Mouse (Mus musculus) adrenal gland, adult 18-20 months (tissue): ENCODE measurements at regions not wholly inside any gene's neighbourhood (a gene's known extent, or its start where the extent isn't known, plus 50 kb on each side); places are given as distances from the start of the nearest gene placed in this dataset.

Source experiments
- DNase-seq, 2 experiments: peaks; one replicate each; pipeline ENCODE4 v3.0.0; 2021 to 2022; ENCODE audit warnings: low spot score in 2 of 2

- no peak for DNase-seq
These were observed 173.7 kb upstream of the Lmo4 start for GRCm38 (mm10) chr3:144378524-144379225.

DNA sequence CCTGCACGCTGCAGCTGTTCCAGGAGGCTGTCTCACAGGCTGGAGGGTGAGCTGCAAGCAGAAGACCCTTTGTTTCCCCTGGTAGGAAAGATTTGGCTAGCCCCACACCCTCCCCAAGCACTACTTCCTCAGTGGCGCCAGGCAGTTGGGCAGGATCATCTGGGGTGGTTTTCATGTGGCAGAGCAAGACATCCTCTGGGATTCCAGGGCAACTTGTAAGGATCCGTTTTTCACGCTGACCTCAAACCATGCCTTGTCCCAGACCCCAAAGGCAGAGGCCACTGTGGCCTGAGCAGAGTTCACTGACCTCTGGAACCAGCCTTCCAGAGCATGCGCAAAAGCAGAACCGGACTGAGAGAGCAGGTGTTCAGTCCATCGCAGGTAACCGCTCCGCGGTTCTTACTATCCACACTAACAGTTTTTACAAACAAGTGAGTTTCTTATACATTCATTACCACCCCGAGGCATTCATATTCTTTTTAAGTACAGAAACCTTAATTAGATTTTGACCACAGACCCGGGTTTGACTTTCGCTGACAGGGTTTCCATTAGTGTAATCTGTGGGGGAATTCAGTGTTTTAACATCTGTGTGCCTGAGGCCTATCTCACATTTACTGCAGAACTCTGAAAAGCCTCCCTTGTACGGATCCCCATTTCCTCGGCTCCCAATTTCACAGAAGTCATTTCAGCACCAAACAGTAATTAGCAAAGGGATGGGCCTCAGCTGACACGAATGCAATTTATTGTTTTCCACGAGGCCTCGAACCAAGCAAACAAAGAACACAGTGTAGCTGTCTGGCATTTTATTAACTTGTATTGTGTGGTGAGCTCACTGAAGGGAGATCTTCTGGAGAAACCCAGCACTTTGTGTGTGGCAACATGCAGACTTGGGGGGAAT lies 172.9 kb upstream of the Lmo4 start:
- no peak for DNase-seq

- no peak for DNase-seq
These were observed 171.7 kb upstream of the Lmo4 start for GRCm38 (mm10) chr3:144376463-144377402.

DNA sequence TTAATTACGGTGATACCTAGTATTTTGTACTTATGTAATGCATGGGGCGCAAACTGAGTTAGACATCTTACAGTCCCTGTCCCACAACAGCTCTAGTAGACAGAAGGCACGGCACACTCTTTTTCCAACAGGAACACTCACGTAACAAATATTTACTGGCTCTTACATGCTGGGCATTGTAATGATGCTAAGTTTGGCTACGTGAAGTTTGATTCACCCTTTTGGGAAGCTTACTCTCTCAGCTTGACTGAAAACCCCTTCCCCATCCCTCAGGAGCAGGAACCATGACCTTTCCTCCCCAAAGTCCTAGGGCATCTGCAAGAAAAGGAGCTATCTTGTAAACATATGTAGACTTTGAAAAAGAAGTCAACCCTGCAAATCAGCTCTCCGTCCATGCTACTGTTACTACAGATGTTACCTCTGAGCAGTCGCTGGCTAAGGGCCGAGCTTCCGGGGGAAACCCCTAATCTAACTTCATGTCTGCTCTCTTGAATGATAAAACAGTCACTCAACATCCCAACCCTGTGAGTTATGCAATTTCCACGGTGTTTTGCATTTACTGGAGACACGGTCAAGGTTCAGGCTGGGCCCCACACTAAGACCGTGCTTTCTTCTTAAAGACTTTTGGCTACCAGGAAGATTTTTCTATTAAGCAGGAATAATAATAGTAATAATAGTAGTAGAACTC lies 170.8 kb upstream of the Lmo4 start:
- DNase-seq = no peak

GRCm38 (mm10) chr3:144368300-144368699 lies 163.3 kb upstream of the Lmo4 start:
- no peak for DNase-seq

GRCm38 (mm10) chr3:144367766-144368116 lies 162.7 kb upstream of the Lmo4 start:
- DNase-seq = no peak

GRCm38 (mm10) chr3:144366976-144367765 lies 162.2 kb upstream of the Lmo4 start:
- no peak for DNase-seq

DNA sequence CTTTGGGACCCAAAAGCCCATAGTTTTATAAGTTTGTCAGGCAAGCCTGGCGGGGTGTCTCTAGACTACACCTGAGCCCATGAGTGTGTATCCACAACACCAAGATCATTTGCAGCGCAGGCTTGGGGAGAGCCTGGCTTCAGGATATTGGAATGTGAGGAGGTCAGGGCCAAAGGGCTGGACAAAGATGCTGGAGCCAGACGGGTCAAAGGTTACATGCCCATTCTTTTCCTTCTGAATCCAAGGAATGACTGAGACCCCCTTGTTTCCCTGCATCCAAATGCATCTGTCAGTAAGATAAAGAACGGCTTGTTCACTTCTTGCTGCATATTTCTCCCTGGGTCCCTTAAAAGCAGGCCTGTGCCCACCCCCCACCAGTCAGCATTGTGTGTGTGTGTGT lies 160.9 kb upstream of the Lmo4 start:
- no peak for DNase-seq

- DNase-seq = peak; percentile 43 to 55
These were observed 157.5 kb upstream of the Lmo4 start for GRCm38 (mm10) chr3:144362472-144362871.

- DNase-seq = no peak
These were observed 156.4 kb upstream of the Lmo4 start for GRCm38 (mm10) chr3:144361203-144361978.

- no peak for DNase-seq
These were observed 151.9 kb upstream of the Lmo4 start for GRCm38 (mm10) chr3:144356948-144357295.

GRCm38 (mm10) chr3:144356103-144356947 lies 151.3 kb upstream of the Lmo4 start:
- DNase-seq = no peak

GRCm38 (mm10) chr3:144352559-144352958 lies 147.5 kb upstream of the Lmo4 start:
- peak in 1 of 2 experiments; percentile 9 for DNase-seq

DNA sequence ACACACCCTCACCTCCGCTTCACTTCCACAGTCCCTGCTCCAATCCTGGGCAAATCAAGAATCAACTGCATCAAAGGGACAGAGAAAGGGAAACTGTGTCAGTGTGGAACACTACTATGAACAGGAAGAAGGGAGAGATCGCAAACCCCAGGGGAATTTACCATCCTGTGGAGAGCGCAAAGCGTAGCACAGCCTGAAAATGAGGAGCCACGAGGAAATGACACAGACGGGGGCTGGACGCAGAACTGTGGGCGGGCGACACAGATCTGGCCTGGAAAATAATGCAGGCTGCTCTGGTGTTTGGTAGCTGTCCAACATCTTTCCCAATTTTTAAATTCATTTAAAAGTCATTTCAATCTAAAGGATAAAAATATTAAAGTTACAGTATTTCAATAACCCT lies 143.4 kb upstream of the Lmo4 start:
- DNase-seq = no peak

- no peak for DNase-seq
These were observed 130.2 kb upstream of the Lmo4 start for GRCm38 (mm10) chr3:144335237-144335636.

GRCm38 (mm10) chr3:144334201-144334600 lies 129.2 kb upstream of the Lmo4 start:
- no peak for DNase-seq

- peak in 1 of 2 experiments; percentile 10 for DNase-seq
These were observed 127.3 kb upstream of the Lmo4 start for GRCm38 (mm10) chr3:144332353-144332752.

DNA sequence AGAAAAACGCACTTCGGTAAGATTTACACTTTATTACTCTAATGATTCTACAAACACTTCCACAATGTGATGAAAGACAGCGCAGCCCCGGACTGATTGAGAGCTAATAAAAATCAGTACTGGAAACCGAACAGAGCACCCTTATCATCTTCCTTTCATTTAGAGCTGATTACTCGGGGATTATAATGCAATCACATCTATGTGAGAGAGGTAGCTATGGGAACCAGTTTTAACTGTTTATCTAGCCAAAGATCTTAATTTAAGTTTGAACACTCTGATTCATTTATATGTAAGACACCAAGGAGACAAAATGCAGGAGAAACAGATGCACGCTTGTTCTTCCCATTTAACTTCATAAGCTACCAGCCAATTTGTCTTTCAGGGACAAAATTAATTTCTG lies 124.1 kb upstream of the Lmo4 start:
- DNase-seq = no peak
